Mouse (Mus musculus) neural tube, embryonic 11.5 days (tissue): ENCODE measurements around the gene Cx3cr1. TPM values are rescaled to one million over a fixed set of nuclear protein-coding genes. Genes with fewer than 3 reads are reported as not detected.
"Not testable (repeated sequence)": the region's sequence is repeated elsewhere in the genome, so short reads cannot be mapped to it uniquely, and the experiment has no call there.

Experiments
- ATAC-seq: fragments of 200-750 bp; cut with Nextera tagmentation; 2 replicates; pipeline ENCODE4 v1.8.0; 2017; ENCODE audit warnings: moderate number of reproducible peaks, mild to moderate bottlenecking, moderate TSS enrichment, moderate library complexity; ENCODE audit not compliant: insufficient read depth, low FRiP score, low TSS enrichment
- DNase-seq: peaks from one replicate; pipeline ENCODE4 v3.0.0-alpha.2; 2015; ENCODE audit warnings: low spot score
- H3K27ac ChIP-seq: fragments of 300-500 bp; sonication (generic); 2 replicates; pipeline ENCODE4 v1.5.1; 2014; ENCODE audit warnings: low read depth, mild to moderate bottlenecking, low read length
- H3K27me3 ChIP-seq: fragments of 300-500 bp; sonication (generic); 2 replicates; pipeline ENCODE4 v1.6.1; 2014; ENCODE audit warnings: mild to moderate bottlenecking, low read length, mixed read lengths; ENCODE audit not compliant: control insufficient read depth, insufficient read depth
- H3K36me3 ChIP-seq: fragments of 300-500 bp; sonication (generic); 2 replicates; pipeline ENCODE4 v1.6.1; 2014; ENCODE audit warnings: mild to moderate bottlenecking, low read length, moderate library complexity, mixed read lengths; ENCODE audit not compliant: control insufficient read depth, insufficient read depth
- H3K4me1 ChIP-seq: fragments of 300-500 bp; sonication (generic); 2 replicates; pipeline ENCODE4 v1.6.1; 2014; ENCODE audit warnings: low read length, mixed read lengths; ENCODE audit not compliant: control insufficient read depth, insufficient read depth
- H3K4me2 ChIP-seq: fragments of 300-500 bp; sonication (generic); 2 replicates; pipeline ENCODE4 v1.6.1; 2014; ENCODE audit warnings: low read depth, mild to moderate bottlenecking, moderate library complexity
- H3K4me3 ChIP-seq: fragments of 300-500 bp; sonication (generic); 2 replicates; pipeline ENCODE4 v1.5.1; 2014; ENCODE audit warnings: low read depth, low read length
- H3K9ac ChIP-seq: fragments of 300-500 bp; sonication (generic); 2 replicates; pipeline ENCODE4 v1.6.1; 2014; ENCODE audit warnings: mild to moderate bottlenecking, low read length
- H3K9me3 ChIP-seq: fragments of 300-500 bp; sonication (generic); 2 replicates; pipeline ENCODE4 v1.6.1; 2016; ENCODE audit warnings: low read length; ENCODE audit not compliant: control insufficient read depth
- WGBS: fragments of 180-500 bp; shearing (Covaris S2); extraction: QIAGEN DNeasy Blood & Tissue Kit; methylation state at CpG from one replicate; pipeline ENCODE4 v1.1.7; 2014; 5-methylcytosine and 5-hydroxymethylcytosine counted together
- polyA plus RNA-seq: library from polyadenylated mRNA; unstranded; fragments of >200 nt; fragmentation: Nextera tagmentation; extraction: Ambion mirVana; gene quantifications from 2 replicates; pipeline ENCODE4 v1.2.1, GENCODE M21; 2014

The Cx3cr1 gene
- polyA plus RNA-seq, 1 experiment from 2014 or later = 2.9 TPM

GRCm38 (mm10) chr9:120111156-120111945, 41.7 kb upstream of the Cx3cr1 start:
- H3K9me3 ChIP-seq = no peaks in the 10 kb centered on the region
- H3K36me3 ChIP-seq = no peaks in the 10 kb centered on the region
- peak overlapping the region; percentile 64 for H3K4me2 ChIP-seq
- DNase-seq (no peak), ATAC-seq (no peak)
- H3K27ac ChIP-seq = no peak overlapping the region
- no peaks in the 10 kb centered on the region for H3K27me3 ChIP-seq
- H3K9ac ChIP-seq = peak overlapping the region; percentile 79; the same call in 1 of the 2 replicates
- peak overlapping the region; percentile 77 for H3K4me3 ChIP-seq
- WGBS = 78% methylated on average over 15 of the region's 15 CpGs
- H3K4me1 ChIP-seq = 0 out of 2 replicates have a peak, but pooled peaks cover 2% of the 10 kb centered on the region

- ATAC-seq (peak; percentile 98), DNase-seq (peak; percentile 92)
- H3K9ac ChIP-seq = peak within 1 kb of the TSS; percentile 79
- H3K4me1 ChIP-seq = 0 out of 2 replicates have a peak, but pooled peaks cover 2% of the 10 kb centered on the region
- H3K36me3 ChIP-seq = no peaks in the 10 kb centered on the region
- no peaks in the 10 kb centered on the region for H3K9me3 ChIP-seq
- peak within 1 kb of the TSS; percentile 77 for H3K4me3 ChIP-seq
- H3K4me2 ChIP-seq = peak within 1 kb of the TSS; percentile 64
- H3K27ac ChIP-seq = peak within 1 kb of the TSS; percentile 87
- WGBS = 2% methylated on average over 59 of the region's 62 CpGs
- H3K27me3 ChIP-seq = no peaks in the 10 kb centered on the region
These were observed 40.7 kb upstream of the Cx3cr1 start, which contains the start of gene Slc25a38 for GRCm38 (mm10) chr9:120110211-120111018. Gene Slc25a38 (plus strand): TSS chr9:120110374.

GRCm38 (mm10) chr9:120108953-120109352, 39.3 kb upstream of the Cx3cr1 start:
- WGBS = 96% methylated on average over 12 of the region's 12 CpGs
- not testable (repeated sequence) for H3K4me3 ChIP-seq, H3K9me3 ChIP-seq, H3K36me3 ChIP-seq, H3K9ac ChIP-seq, H3K4me2 ChIP-seq, H3K4me1 ChIP-seq, H3K27me3 ChIP-seq, DNase-seq, ATAC-seq, H3K27ac ChIP-seq

- Histone ChIP-seq H3K36me3 (no peaks in the 10 kb centered on the region), H3K4me1 (no peaks in the 10 kb centered on the region), H3K27me3 (no peaks in the 10 kb centered on the region), H3K27ac (no peak overlapping the region), H3K4me3 (no peak overlapping the region), H3K9ac (no peak overlapping the region), H3K9me3 (no peaks in the 10 kb centered on the region), H3K4me2 (no peak overlapping the region)
- 90% methylated on average over 2 of the region's 2 CpGs for WGBS
- DNase-seq = no peak
- ATAC-seq = no peak
These were observed 31.5 kb upstream of the Cx3cr1 start for GRCm38 (mm10) chr9:120101165-120101564.

- H3K36me3 ChIP-seq = no peaks in the 10 kb centered on the region
- no peak overlapping the region for H3K27ac ChIP-seq
- ATAC-seq (no peak), DNase-seq (no peak)
- H3K27me3 ChIP-seq = no peaks in the 10 kb centered on the region
- H3K4me2 ChIP-seq = no peak overlapping the region
- H3K4me1 ChIP-seq = no peaks in the 10 kb centered on the region
- 93% methylated on average over 8 of the region's 8 CpGs for WGBS
- H3K9ac ChIP-seq = no peak overlapping the region
- H3K4me3 ChIP-seq = no peak overlapping the region
- H3K9me3 ChIP-seq = no peaks in the 10 kb centered on the region
These were observed 29.6 kb upstream of the Cx3cr1 start for GRCm38 (mm10) chr9:120099304-120099703.

GRCm38 (mm10) chr9:120098682-120099081, 29.0 kb upstream of the Cx3cr1 start:
- no peak overlapping the region for H3K4me3 ChIP-seq
- DNase-seq (peak; percentile 73), ATAC-seq (no peak)
- H3K27ac ChIP-seq = no peak overlapping the region
- WGBS = 25% methylated on average over 7 of the region's 7 CpGs
- H3K4me2 ChIP-seq = no peak overlapping the region
- no peaks in the 10 kb centered on the region for H3K36me3 ChIP-seq
- H3K4me1 ChIP-seq = no peaks in the 10 kb centered on the region
- no peaks in the 10 kb centered on the region for H3K9me3 ChIP-seq
- no peaks in the 10 kb centered on the region for H3K27me3 ChIP-seq
- no peak overlapping the region for H3K9ac ChIP-seq

GRCm38 (mm10) chr9:120095886-120096285, 26.2 kb upstream of the Cx3cr1 start:
- Histone ChIP-seq H3K4me1 (no peaks in the 10 kb centered on the region), H3K27me3 (no peaks in the 10 kb centered on the region), H3K36me3 (no peaks in the 10 kb centered on the region), H3K9ac (no peak overlapping the region), H3K9me3 (no peaks in the 10 kb centered on the region), H3K4me3 (no peak overlapping the region), H3K27ac (no peak overlapping the region), H3K4me2 (no peak overlapping the region)
- 84% methylated on average over 7 of the region's 7 CpGs for WGBS
- DNase-seq (no peak), ATAC-seq (no peak)

GRCm38 (mm10) chr9:120093701-120094100, 24.0 kb upstream of the Cx3cr1 start:
- Histone ChIP-seq H3K4me3 (no peak overlapping the region), H3K27me3 (no peaks in the 10 kb centered on the region), H3K4me1 (no peaks in the 10 kb centered on the region), H3K9ac (no peak overlapping the region), H3K4me2 (no peak overlapping the region), H3K36me3 (no peaks in the 10 kb centered on the region), H3K27ac (no peak overlapping the region), H3K9me3 (no peaks in the 10 kb centered on the region)
- no peak for DNase-seq
- ATAC-seq = no peak
- WGBS = 88% methylated on average over 13 of the region's 13 CpGs
